Mouse (Mus musculus) testis, postnatal 10 days (tissue): ENCODE data around the gene Tra2b.
A peak's percentile ranks its signal among the peaks of the same experiment; 100 is the strongest.
"Not testable (repeated sequence)": the region's sequence is repeated elsewhere in the genome, so short reads cannot be mapped to it uniquely, and the experiment has no call there.

Source experiments
- DNase-seq: peaks from one replicate; pipeline ENCODE4 v3.0.0; 2021; ENCODE audit warnings: low spot score

The Tra2b gene

DNA sequence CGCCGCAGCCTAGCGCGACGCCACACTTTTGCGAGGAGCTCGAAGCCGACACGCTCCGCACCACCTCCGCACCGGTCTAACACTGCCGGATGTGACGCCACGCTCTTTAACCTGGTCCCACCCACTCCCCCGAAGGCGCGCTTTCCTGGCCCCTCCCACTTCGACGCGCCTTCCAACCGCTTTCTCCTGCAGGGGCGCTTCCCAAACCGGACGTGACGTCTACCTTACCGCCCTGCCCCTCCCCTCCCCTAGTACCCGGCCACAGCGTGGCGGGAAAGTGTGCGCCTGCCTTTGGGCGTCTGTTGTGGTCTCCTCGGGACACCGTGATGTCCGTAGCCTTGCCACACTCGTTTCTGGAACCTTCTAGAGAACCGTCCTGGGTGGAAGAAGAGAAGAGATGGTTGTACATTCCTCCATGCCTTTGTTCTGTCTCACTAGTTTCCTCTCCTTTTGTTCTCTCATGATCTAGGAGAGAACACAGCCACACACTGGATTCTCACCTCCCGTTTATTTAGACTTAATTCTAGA is at the start of gene Tra2b:
Gene Tra2b (minus strand): TSS at position 157 of the 528 bp plus-strand sequence.
- DNase-seq = peak; percentile 97

GRCm38 (mm10) chr16:22310649-22311048 is 44.8 kb upstream of the Tra2b start:
- DNase-seq = peak; percentile 59

- peak; percentile 89 for DNase-seq
Measured at GRCm38 (mm10) chr16:22302606-22303005, 36.8 kb upstream of the Tra2b start.

- DNase-seq = no peak
Measured at GRCm38 (mm10) chr16:22301378-22301777, 35.6 kb upstream of the Tra2b start.

GRCm38 (mm10) chr16:22296901-22297300 is 31.1 kb upstream of the Tra2b start:
- DNase-seq = no peak

GRCm38 (mm10) chr16:22294812-22295211 is 29.0 kb upstream of the Tra2b start:
- DNase-seq = not testable (repeated sequence)

GRCm38 (mm10) chr16:22293600-22293999 is 27.8 kb upstream of the Tra2b start:
- DNase-seq = no peak

DNA sequence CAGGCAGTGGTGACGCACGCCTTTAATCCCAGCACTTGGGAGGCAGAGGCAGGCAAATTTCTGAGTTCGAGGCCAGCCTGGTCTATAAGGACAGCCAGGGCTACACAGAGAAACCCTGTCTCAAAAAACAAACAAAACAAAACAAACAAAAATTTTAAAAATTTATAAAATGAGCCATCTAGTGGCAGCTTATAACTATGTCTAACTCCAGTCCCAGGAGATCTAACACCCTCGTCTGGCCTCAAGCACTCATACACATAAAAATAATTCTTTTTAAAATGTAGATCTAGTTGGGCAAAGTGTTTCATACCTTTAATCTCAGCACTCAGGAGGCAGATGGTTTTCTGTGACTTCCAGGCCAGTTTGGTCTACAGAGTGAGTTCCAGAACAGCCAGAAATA is 26.6 kb upstream of the Tra2b start:
- DNase-seq = no peak

- DNase-seq = no peak
Measured at GRCm38 (mm10) chr16:22289643-22290042, 23.8 kb upstream of the Tra2b start.

DNA sequence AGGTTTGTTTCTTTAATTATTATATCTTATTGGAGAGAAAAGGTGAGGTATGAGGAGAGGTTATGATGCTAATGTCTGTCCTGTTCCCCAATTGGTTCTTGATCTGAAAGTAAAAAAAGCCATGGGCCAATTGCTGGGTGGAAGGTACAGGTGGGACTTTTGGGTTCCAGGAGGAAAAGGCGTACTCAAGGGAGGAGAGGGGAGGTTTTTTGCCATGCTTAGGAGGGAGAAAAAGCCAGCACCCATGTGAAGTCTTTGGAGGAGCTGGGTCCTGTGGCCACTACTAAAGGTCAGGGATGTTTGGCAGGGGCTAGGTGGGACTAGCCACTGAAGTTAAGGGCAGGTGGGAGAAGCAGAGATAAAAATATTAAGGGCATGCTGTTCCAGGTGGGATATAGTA is 21.2 kb upstream of the Tra2b start:
- DNase-seq = no peak

DNA sequence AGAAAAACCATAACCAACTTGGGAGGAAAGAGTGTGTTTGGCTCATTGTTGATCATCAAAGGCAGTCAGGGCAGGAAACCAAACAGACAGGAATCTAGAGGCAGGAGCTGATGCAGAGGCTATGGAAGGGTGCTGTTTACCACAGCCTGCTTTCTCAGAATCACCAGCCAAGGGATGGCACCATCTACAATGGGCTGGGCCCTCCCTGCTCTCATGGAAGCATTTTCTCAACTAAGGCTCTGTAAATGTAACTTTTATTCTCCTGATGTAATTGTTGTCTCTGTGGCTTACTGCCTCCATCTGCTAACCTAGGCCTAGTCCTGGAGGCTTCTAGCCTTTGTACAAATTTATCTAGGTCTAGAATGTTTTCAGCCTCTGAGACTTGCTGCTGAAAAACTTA is 10.7 kb upstream of the Tra2b start:
- DNase-seq = no peak

DNA sequence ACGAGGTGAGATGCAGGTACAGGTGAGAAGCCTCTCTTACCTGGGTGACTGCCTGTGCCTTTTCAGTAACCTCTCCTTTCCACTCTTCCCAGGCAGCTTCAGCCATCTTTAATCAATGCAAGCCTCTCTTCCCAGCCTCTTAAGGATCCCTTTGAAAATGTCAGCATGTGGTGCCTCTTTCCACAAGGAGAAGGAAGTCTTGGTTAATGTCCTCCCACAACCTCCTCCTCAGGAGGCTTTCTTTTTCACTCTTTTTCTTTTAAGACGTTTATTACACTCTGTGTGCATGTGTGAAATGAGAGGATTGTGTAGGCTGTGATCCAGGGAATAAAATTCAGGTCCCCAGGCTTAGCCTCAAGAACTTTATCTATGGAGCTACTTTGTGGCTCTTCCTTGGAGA is 9.3 kb upstream of the Tra2b start:
- DNase-seq = no peak

- no peak for DNase-seq
Measured at GRCm38 (mm10) chr16:22270491-22270890, 4.7 kb upstream of the Tra2b start.

- no peak for DNase-seq
Measured at GRCm38 (mm10) chr16:22266384-22266783, 579 bp upstream of the Tra2b start.

DNA sequence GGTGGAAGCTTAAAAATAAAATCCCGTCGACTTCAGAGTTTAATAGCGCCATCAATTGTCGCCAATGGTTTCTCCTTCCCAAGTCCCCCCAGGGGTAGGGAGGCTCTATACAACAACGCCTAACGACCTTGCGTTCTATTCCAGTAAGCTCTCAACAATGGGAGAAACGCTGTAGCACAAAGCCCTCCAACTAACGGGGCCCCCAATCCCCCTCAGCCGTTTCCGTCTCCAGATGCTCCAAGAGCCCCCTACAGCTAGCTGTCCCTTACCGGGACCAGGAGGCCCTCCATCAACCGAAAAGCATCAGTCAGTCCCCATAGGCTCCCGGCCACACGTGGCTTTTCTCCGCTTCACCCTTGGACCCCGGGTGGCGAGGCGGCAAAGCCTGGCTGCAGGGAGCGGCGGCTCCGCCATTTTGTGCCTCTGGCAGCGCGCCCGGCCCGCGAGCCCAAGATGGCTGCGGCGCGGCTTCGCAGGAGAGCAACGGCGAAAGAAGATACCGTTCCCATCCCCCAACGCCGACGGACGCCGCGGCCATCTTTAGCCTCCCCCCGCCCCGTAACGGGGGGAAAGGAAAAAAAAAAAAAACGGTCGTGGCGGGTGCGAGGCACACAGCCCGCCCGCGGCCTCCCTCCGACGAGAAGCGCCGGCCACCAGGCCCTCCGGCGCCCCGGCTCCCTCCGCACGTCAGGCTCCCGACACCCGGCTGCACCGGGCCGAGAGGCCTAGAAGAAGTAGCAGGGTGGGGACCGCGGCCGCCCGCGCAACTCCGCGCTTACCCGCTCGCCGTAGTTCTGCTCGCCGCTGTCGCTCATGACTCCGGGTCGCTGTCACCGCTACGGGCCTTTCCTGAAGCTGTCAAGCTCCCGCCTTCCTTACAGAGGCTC is 600 bp downstream of the Tra2b start:
- DNase-seq = peak; percentile 95

GRCm38 (mm10) chr16:22264232-22264961 is 1.4 kb downstream of the Tra2b start:
- DNase-seq = no peak

- no peak for DNase-seq
Measured at GRCm38 (mm10) chr16:22263124-22263523, 2.7 kb downstream of the Tra2b start.

GRCm38 (mm10) chr16:22261563-22261962 is 4.2 kb downstream of the Tra2b start:
- no peak for DNase-seq

GRCm38 (mm10) chr16:22260423-22261143 is 5.2 kb downstream of the Tra2b start:
- no peak for DNase-seq

GRCm38 (mm10) chr16:22252255-22252654 is 13.6 kb downstream of the Tra2b start:
- not testable (repeated sequence) for DNase-seq

DNA sequence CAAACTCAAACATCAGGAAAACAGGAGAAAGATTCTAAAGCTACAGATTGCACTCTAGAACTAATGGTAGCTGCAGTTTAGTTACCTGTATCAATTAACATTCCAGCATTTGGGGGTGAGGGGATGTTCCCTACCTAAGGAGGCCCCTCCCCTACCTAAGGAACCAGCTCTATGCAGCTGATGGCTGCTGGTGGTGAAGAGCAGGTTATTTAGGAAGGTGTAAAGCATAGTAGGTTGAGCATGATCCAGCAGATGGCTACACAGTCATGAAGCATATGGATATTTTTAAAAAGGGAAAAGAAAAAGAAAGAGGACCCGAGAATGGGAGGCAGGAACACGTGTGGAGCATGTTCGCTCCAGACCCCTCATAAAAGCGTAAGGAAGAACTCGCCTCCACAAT is 15.5 kb downstream of the Tra2b start:
- DNase-seq = no peak

- DNase-seq = no peak
Measured at GRCm38 (mm10) chr16:22249754-22250153, 16.1 kb downstream of the Tra2b start.
